Mouse (Mus musculus): Measurements from ENCODE around the gene Flt1. TPM values are rescaled to one million over a fixed set of nuclear protein-coding genes. Genes with fewer than 3 reads are reported as not detected.

Flt1 gene
- 0.05 TPM for polyA plus RNA-seq (2017; shearing (Covaris generic))

DNA sequence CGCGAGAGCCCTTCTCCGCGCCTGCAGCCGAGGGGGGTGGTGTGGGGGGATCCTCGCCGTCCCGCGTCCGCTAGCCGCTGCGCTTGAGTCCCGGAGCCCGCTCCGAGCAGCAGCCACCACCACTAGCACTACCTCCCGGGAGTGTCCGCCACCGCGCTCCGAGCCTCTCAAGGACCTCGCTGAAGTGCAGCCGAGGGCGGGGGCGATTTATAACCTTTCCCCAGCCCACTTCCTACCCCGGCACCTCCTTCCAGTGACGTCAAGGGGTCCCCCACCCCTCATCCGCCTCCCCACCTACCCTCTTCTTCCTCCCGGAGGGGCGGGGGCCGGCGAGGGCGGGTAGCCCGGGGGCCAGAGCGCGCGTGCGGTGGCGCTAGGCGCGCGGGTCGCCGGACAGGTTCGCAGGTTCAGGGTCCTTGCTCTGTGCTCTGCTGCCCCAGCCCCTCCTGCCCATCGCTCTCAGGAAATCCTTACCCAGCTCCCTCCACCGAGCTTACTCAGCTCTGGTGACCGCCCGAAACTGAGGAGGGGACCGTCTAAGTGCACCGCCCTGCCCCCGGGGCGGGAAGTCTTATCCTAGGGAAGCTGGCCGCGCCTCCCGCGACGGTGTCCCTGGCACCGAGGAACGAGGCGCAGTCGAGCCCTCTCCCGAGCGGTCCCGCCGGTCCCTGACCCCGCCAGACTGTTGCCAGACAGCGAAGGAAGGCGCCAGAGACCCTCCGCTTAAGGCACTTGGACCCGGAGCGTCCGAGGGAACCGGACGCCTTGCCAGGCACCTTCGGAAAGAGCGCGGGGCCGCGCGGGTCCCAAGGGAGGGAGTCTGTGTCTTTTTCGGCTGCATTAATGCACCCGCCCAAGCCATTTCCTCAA lies at the start of gene Flt1:
Gene Flt1 (minus strand): TSS at position 181 of the 870 bp plus-strand sequence.

Other genes starting within 250 kb of the Flt1 start
- 199 TPM for gene Pomp, start 134.4 kb upstream of the Flt1 start, polyA plus RNA-seq (2017; shearing (Covaris generic))
- 6.1 TPM for gene Slc46a3, start 168.8 kb upstream of the Flt1 start, polyA plus RNA-seq (2017; shearing (Covaris generic))
- 0.83 TPM for gene Mtus2, start 231.3 kb upstream of the Flt1 start, polyA plus RNA-seq (2017; shearing (Covaris generic))

Data from naive thymus-derived CD4-positive, alpha-beta T cell, adult 5 months (primary cell).